Mouse (Mus musculus) cortical plate, adult 2 months (tissue): ENCODE data around the gene Astn2.

ENCODE experiments used
- CTCF ChIP-seq: fragments of 200-500 bp; IDR thresholded peaks from 2 replicates; pipeline ENCODE4 v1.5.1; 2011; ENCODE audit warnings: mild to moderate bottlenecking, control low read depth, low read length; ENCODE audit not compliant: insufficient read depth; ENCODE audit errors: extremely low read depth
- POLR2A ChIP-seq: fragments of 200-500 bp; IDR thresholded peaks from 2 replicates; pipeline ENCODE4 v1.6.1; 2011; ENCODE audit warnings: mild to moderate bottlenecking, low read length, control low read depth; ENCODE audit not compliant: insufficient read depth; ENCODE audit errors: extremely low read depth

GRCm38 (mm10) chr4:65333718-65334117 lies 1070.7 kb downstream of the Astn2 start:
- TF ChIP-seq CTCF (no peak), POLR2A (no peak)
